Mouse (Mus musculus) G1E (cell line): ENCODE results near the gene 4931409K22Rik. TPM values are rescaled to one million over a fixed set of nuclear protein-coding genes. Genes with fewer than 3 reads are reported as not detected.

Experiments used
- ATAC-seq: 2 replicates; pipeline ENCODE4 v1.8.0; 2016; ENCODE audit warnings: mild to moderate bottlenecking; ENCODE audit not compliant: insufficient number of reproducible peaks, poor library complexity, low FRiP score, severe bottlenecking; ENCODE audit errors: extremely low read depth
- DNase-seq: peaks from one replicate; pipeline ENCODE4 v3.0.0; 2012; ENCODE audit warnings: low spot score
- H3K27me3 ChIP-seq: 2 replicates; pipeline ENCODE4 v1.6.1; 2012; ENCODE audit warnings: mild to moderate bottlenecking, low read length, inconsistent platforms; ENCODE audit not compliant: insufficient read depth
- H3K36me3 ChIP-seq: replicated peaks from 2 replicates; pipeline ENCODE3; 2012; ENCODE audit warnings: mild to moderate bottlenecking, inconsistent platforms
- H3K4me1 ChIP-seq: 2 replicates; pipeline ENCODE4 v1.6.1; 2012; ENCODE audit warnings: low read depth, low read length, inconsistent platforms, mixed read lengths; ENCODE audit not compliant: insufficient read depth
- H3K4me3 ChIP-seq: 2 replicates; pipeline ENCODE4 v1.5.1; 2012; ENCODE audit warnings: low read depth, mild to moderate bottlenecking, inconsistent platforms, low read length, moderate library complexity, mixed read lengths
- H3K9me3 ChIP-seq: replicated peaks from 2 replicates; pipeline ENCODE4 v1.6.1; 2012; ENCODE audit warnings: inconsistent platforms
- CTCF ChIP-seq: IDR thresholded peaks from 2 replicates; pipeline ENCODE4 v1.5.1; 2012; ENCODE audit warnings: low read depth, low read length, inconsistent platforms, mixed read lengths
- GATA1 ChIP-seq: IDR thresholded peaks from 2 replicates; pipeline ENCODE4 v1.6.1; 2012; ENCODE audit warnings: borderline replicate concordance, low read length, inconsistent platforms, mixed read lengths
- GATA2 ChIP-seq: IDR thresholded peaks from 2 replicates; pipeline ENCODE4 v1.6.1; 2012; ENCODE audit warnings: low read depth, low read length, inconsistent platforms, borderline replicate concordance
- POLR2AphosphoS5 ChIP-seq: IDR thresholded peaks from 2 replicates; pipeline ENCODE4 v1.6.1; 2012; ENCODE audit warnings: low read depth, low read length, inconsistent platforms; ENCODE audit not compliant: insufficient replicate concordance
- TAL1 ChIP-seq: conservative IDR thresholded peaks from 2 replicates; pipeline ENCODE4 v1.6.1; 2012; ENCODE audit warnings: low read depth, low read length, inconsistent platforms, mixed read lengths
- polyA plus RNA-seq: library from polyadenylated mRNA; stranded (reverse); fragments of >175 nt; gene quantifications from 2 replicates; pipeline ENCODE4 v1.2.3, GENCODE M21; 2012
- total RNA-seq, 2 experiments: library from RNA; stranded (forward) in 1 of 2; stranded (reverse) in 1 of 2; fragments of 200-1000 nt in 1 of 2; fragments of >200 nt in 1 of 2; fragmentation: Nextera tagmentation in 1 of 2; gene quantifications; 2 replicates each; pipeline ENCODE4 v1.2.3; 2014 to 2017

The 4931409K22Rik gene
- total and polyA plus RNA-seq, 3 experiments, result not detected

DNA sequence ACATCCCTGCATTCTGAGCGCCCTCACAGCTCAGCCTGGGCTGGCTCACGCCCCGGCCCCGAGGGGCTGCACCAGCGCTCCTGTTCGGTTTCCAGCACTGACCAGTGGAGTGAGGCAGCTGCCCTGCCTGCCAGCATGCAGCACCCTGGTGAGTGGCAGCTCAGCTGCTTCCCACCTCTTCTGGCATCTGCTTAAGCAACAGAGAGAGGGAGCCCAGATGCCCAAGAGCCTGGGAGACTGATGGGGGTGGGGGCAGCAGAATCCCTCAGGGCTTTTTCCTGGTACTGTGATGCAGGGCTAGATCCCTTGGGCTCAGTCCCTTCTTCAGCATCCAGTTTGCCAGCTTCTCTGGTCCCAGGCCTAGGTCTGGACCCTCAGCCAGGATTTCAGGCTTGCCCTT is 59.9 kb downstream of the 4931409K22Rik start:
- Histone ChIP-seq H3K4me1 (no peaks in the 10 kb centered on the region), H3K36me3 (peaks cover 100% of the 10 kb centered on the region), H3K27me3 (no peaks in the 10 kb centered on the region), H3K9me3 (no peaks in the 10 kb centered on the region), H3K4me3 (no peak overlapping the region)
- ATAC-seq, result no peak
- DNase-seq, result no peak
- TF ChIP-seq CTCF (no peak), GATA1 (no peak)

DNA sequence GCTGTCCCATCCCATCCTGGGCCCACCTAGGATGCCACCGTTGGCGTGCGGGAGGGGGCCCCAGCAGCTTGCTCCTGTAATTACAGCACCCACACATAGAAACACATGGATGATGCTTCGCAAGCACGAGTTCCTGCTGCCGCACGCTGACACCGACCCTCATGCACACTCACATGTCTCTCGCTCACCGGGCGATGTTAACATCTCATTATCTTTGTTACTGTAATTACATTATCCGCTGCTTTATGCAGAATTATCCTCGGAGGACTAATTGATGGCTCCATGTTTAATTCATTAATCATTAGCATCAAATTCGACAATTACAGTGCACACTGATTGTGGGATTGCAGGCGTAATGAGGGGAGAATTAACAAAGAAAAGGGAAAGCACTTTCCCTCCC is 61.6 kb downstream of the 4931409K22Rik start:
- ATAC-seq, result no peak
- no peaks in the 10 kb centered on the region for H3K4me1 ChIP-seq
- peaks cover 100% of the 10 kb centered on the region for H3K36me3 ChIP-seq
- H3K4me3 ChIP-seq, result no peak overlapping the region
- H3K27me3 ChIP-seq, result no peaks in the 10 kb centered on the region
- no peaks in the 10 kb centered on the region for H3K9me3 ChIP-seq
- DNase-seq, result no peak
- no peak for TF ChIP-seq TAL1
- TF ChIP-seq POLR2AphosphoS5, result no peak
- no peak for TF ChIP-seq CTCF
- TF ChIP-seq GATA2, result no peak
- TF ChIP-seq GATA1, result no peak

Other genes with a start within 250 kb of the 4931409K22Rik start
- 3.3 and 6.8 TPM in 2 replicates for gene Kcnh2, start 205.2 kb downstream of the 4931409K22Rik start, total RNA-seq (2014; fragmentation: Nextera tagmentation)
- 1.0 and 1.3 TPM in 2 replicates for gene Kcnh2, start 205.2 kb downstream of the 4931409K22Rik start, total RNA-seq (2017)
- 12.6 and 15.1 TPM in 2 replicates for gene Kcnh2, start 205.2 kb downstream of the 4931409K22Rik start, polyA plus RNA-seq
- 0.23 and 0.58 TPM in 2 replicates for gene Nos3, start 192.0 kb downstream of the 4931409K22Rik start, total RNA-seq (2014; fragmentation: Nextera tagmentation)
- gene Nos3, start 192.0 kb downstream of the 4931409K22Rik start, total RNA-seq (2017), result 0.17 and 0.22 TPM in 2 replicates
- 0.07 and 0.09 TPM in 2 replicates for gene Nos3, start 192.0 kb downstream of the 4931409K22Rik start, polyA plus RNA-seq
- gene Atg9b, start 164.7 kb downstream of the 4931409K22Rik start, total RNA-seq (2014; fragmentation: Nextera tagmentation), result not detected in 2 replicates
- gene Atg9b, start 164.7 kb downstream of the 4931409K22Rik start, total RNA-seq (2017), result 0.06 and 0.11 TPM in 2 replicates
- gene Atg9b, start 164.7 kb downstream of the 4931409K22Rik start, polyA plus RNA-seq, result 0.15 TPM in 2 replicates
- 13.5 and 17.7 TPM in 2 replicates for gene Abcb8, start 163.1 kb downstream of the 4931409K22Rik start, total RNA-seq (2014; fragmentation: Nextera tagmentation)
- 15.4 and 20.4 TPM in 2 replicates for gene Abcb8, start 163.1 kb downstream of the 4931409K22Rik start, total RNA-seq (2017)
- gene Abcb8, start 163.1 kb downstream of the 4931409K22Rik start, polyA plus RNA-seq, result 43.6 and 44.0 TPM in 2 replicates
- not detected in 2 replicates for gene Asic3, start 143.4 kb downstream of the 4931409K22Rik start, total RNA-seq (2014; fragmentation: Nextera tagmentation)
- 0.05 TPM in 1 of 2 replicates, not detected in the other for gene Asic3, start 143.4 kb downstream of the 4931409K22Rik start, total RNA-seq (2017)
- gene Asic3, start 143.4 kb downstream of the 4931409K22Rik start, polyA plus RNA-seq, result 0.06 TPM in 1 of 2 replicates, not detected in the other
- 14.3 and 19.1 TPM in 2 replicates for gene Cdk5, start 133.3 kb downstream of the 4931409K22Rik start, total RNA-seq (2014; fragmentation: Nextera tagmentation)
- 26.6 and 28.1 TPM in 2 replicates for gene Cdk5, start 133.3 kb downstream of the 4931409K22Rik start, total RNA-seq (2017)
- gene Cdk5, start 133.3 kb downstream of the 4931409K22Rik start, polyA plus RNA-seq, result 9.8 and 12.7 TPM in 2 replicates
- 24.7 and 42.1 TPM in 2 replicates for gene Slc4a2, start 133.0 kb downstream of the 4931409K22Rik start, total RNA-seq (2014; fragmentation: Nextera tagmentation)
- gene Slc4a2, start 133.0 kb downstream of the 4931409K22Rik start, total RNA-seq (2017), result 25.5 and 30.5 TPM in 2 replicates
- 17.4 and 20.0 TPM in 2 replicates for gene Slc4a2, start 133.0 kb downstream of the 4931409K22Rik start, polyA plus RNA-seq
- gene Fastk, start 111.5 kb downstream of the 4931409K22Rik start, total RNA-seq (2014; fragmentation: Nextera tagmentation), result 95.9 and 97.8 TPM in 2 replicates
- gene Fastk, start 111.5 kb downstream of the 4931409K22Rik start, total RNA-seq (2017), result 36.2 and 46.9 TPM in 2 replicates
- gene Fastk, start 111.5 kb downstream of the 4931409K22Rik start, polyA plus RNA-seq, result 286 and 295 TPM in 2 replicates
- 11.1 and 14.3 TPM in 2 replicates for gene Tmub1, start 109.0 kb downstream of the 4931409K22Rik start, total RNA-seq (2014; fragmentation: Nextera tagmentation)
- 13.3 and 16.1 TPM in 2 replicates for gene Tmub1, start 109.0 kb downstream of the 4931409K22Rik start, total RNA-seq (2017)
- gene Tmub1, start 109.0 kb downstream of the 4931409K22Rik start, polyA plus RNA-seq, result 36.3 and 38.1 TPM in 2 replicates
- gene Agap3, start 104.6 kb downstream of the 4931409K22Rik start, total RNA-seq (2014; fragmentation: Nextera tagmentation), result 22.0 and 26.3 TPM in 2 replicates
- gene Agap3, start 104.6 kb downstream of the 4931409K22Rik start, total RNA-seq (2017), result 30.3 and 32.8 TPM in 2 replicates
- gene Agap3, start 104.6 kb downstream of the 4931409K22Rik start, polyA plus RNA-seq, result 133 and 147 TPM in 2 replicates
- gene Gbx1, start 29.6 kb downstream of the 4931409K22Rik start, total RNA-seq (2014; fragmentation: Nextera tagmentation), result not detected in 2 replicates
- 0.12 TPM in 1 of 2 replicates, not detected in the other for gene Gbx1, start 29.6 kb downstream of the 4931409K22Rik start, total RNA-seq (2017)
- gene Gbx1, start 29.6 kb downstream of the 4931409K22Rik start, polyA plus RNA-seq, result 0.01 and 0.02 TPM in 2 replicates
- not detected in 2 replicates for gene Asb10, start 15.8 kb downstream of the 4931409K22Rik start, total RNA-seq (2014; fragmentation: Nextera tagmentation)
- not detected in 2 replicates for gene Asb10, start 15.8 kb downstream of the 4931409K22Rik start, total RNA-seq (2017)
- 0.04 TPM in 1 of 2 replicates, not detected in the other for gene Asb10, start 15.8 kb downstream of the 4931409K22Rik start, polyA plus RNA-seq
- gene Abcf2, start 20.7 kb upstream of the 4931409K22Rik start, total RNA-seq (2014; fragmentation: Nextera tagmentation), result 54.2 and 58.8 TPM in 2 replicates
- gene Abcf2, start 20.7 kb upstream of the 4931409K22Rik start, total RNA-seq (2017), result 89.5 and 94.6 TPM in 2 replicates
- gene Abcf2, start 20.7 kb upstream of the 4931409K22Rik start, polyA plus RNA-seq, result 68.5 and 81.4 TPM in 2 replicates
- gene Chpf2, start 29.9 kb upstream of the 4931409K22Rik start, total RNA-seq (2014; fragmentation: Nextera tagmentation), result 5.9 and 15.8 TPM in 2 replicates
- gene Chpf2, start 29.9 kb upstream of the 4931409K22Rik start, total RNA-seq (2017), result 7.3 and 14.9 TPM in 2 replicates
- 19.9 and 28.5 TPM in 2 replicates for gene Chpf2, start 29.9 kb upstream of the 4931409K22Rik start, polyA plus RNA-seq
- gene Smarcd3, start 67.6 kb upstream of the 4931409K22Rik start, total RNA-seq (2014; fragmentation: Nextera tagmentation), result not detected in 2 replicates
- gene Smarcd3, start 67.6 kb upstream of the 4931409K22Rik start, total RNA-seq (2017), result 0.06 and 0.22 TPM in 2 replicates
- 0.12 TPM in 1 of 2 replicates, not detected in the other for gene Smarcd3, start 67.6 kb upstream of the 4931409K22Rik start, polyA plus RNA-seq
- 40.8 and 44.7 TPM in 2 replicates for gene Nub1, start 128.7 kb upstream of the 4931409K22Rik start, total RNA-seq (2014; fragmentation: Nextera tagmentation)
- gene Nub1, start 128.7 kb upstream of the 4931409K22Rik start, total RNA-seq (2017), result 56.3 and 58.6 TPM in 2 replicates
- gene Nub1, start 128.7 kb upstream of the 4931409K22Rik start, polyA plus RNA-seq, result 25.8 and 28.8 TPM in 2 replicates
- gene Wdr86, start 173.9 kb upstream of the 4931409K22Rik start, total RNA-seq (2014; fragmentation: Nextera tagmentation), result not detected in 2 replicates
- gene Wdr86, start 173.9 kb upstream of the 4931409K22Rik start, total RNA-seq (2017), result under 0.01 and 0.44 TPM in 2 replicates
- gene Wdr86, start 173.9 kb upstream of the 4931409K22Rik start, polyA plus RNA-seq, result not detected in 2 replicates
- not detected in 2 replicates for gene Crygn, start 201.2 kb upstream of the 4931409K22Rik start, total RNA-seq (2014; fragmentation: Nextera tagmentation)
- gene Crygn, start 201.2 kb upstream of the 4931409K22Rik start, total RNA-seq (2017), result not detected in 2 replicates
- gene Crygn, start 201.2 kb upstream of the 4931409K22Rik start, polyA plus RNA-seq, result 0.47 and 0.95 TPM in 2 replicates